Mouse (Mus musculus) kidney, adult 11 months (tissue): Measurements from ENCODE around the gene Mrpl45.
A peak's percentile ranks its signal among the peaks of the same experiment; 100 is the strongest.
"Not testable (repeated sequence)": the region's sequence is repeated elsewhere in the genome, so short reads cannot be mapped to it uniquely, and the experiment has no call there.

Experiments
- DNase-seq: peaks from one replicate; pipeline ENCODE4 v3.0.0; 2022

Gene Mrpl45

DNA sequence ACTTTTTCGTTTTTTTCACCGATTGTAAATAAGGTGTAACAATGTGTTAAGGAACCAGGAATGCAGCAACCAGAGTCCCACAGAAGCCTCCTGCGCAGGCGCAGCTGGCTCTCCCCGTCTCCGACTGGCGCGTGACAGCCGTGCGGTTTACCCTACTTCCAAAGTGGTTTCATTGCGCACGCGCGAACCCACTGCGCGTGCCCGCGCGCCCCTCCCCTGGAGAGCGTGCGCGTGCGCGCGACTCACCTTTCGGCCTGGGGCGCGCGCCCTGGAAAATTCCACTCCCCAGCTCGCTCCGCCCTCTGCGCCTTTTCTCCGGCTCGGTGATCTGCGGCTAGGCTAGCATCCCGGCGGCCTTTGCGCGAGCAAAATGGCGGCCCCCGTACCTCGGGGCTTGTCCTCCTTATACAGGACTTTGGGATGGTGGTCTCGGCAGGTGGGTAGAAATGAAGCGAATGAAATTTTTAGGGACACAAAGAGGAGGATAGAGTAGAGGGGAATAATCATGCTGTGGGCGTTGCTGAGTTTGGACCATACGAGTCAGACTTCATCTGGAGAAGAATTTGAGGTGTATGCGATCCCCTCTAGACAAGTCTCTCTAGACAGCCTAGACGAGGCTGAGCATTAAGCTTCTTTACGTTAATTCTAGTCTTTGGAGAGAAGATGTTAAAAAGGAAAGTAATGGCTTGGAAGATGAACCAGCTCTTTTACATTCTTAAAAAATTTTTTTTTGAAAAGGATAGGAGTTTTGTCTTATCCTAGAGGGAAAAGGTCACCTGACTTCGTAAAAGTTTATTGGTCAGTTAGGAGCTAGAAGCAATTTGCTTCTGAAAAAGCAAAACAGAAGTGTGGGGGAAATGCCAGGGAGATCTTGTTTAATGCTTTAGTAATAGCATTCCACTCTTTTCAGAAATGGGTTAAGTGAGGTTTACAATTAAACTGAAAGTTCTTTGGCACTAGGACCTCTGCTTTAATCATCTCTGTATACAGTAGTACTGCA is at the start of gene Mrpl45:
Mrpl45 (plus strand) TSS at position 213 of the 1,000 bp plus-strand sequence.
- peak; percentile 99 for DNase-seq

DNA sequence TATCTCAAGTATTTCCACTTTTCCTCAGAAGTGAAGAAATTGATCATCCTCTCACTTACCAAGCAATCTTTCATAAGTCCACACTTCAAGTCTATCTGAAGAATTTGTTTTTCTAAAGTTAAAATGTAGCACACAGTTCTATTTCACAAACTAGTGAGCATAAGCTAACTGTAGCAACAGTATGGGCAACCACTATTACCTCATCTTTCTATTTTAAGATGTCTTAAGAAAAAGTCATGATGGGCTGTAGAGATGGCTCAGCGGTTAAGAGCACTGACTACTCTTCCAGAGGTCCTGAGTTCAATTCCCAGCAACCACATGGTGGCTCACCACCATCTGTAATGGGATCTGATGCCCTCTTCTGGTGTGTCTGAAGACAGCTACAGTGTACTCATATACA is 49.0 kb upstream of the Mrpl45 start:
- not testable (repeated sequence) for DNase-seq

DNA sequence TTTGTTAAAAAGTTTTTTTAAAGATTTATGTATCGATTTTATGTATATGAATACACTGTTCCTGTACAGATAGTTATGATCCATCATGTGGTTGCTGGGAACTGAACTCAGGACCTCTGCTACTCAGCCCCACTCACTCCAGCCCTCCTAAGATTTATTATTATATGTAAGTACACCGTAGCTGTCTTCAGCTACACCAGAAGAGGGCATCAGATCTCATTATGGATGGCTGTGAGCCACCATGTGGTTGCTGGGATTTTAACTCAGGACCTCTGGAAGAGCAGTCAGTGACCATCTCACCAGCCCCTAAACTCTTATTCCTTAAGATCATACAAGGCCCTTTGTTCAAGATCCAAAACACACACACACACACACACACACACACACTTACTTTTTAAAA is 45.5 kb upstream of the Mrpl45 start:
- not testable (repeated sequence) for DNase-seq

DNA sequence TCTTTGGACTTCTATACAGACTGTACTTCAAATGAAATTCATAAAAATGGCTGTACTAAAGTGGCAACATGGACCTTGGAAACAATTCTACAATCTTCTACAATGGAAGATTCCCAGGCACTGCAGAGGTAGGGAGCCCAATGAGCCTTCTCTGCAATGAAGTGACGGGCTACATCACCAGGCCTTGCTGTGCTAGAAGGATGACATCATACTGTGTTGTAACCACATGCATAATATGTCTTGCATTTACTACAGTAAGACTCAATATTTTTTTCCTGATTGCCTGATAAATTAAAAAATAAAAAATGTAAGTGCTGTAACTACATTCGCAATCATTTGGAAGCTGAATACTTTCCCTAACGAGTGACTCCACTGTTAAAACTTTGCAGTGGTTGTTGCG is 42.7 kb upstream of the Mrpl45 start:
- no peak for DNase-seq

DNA sequence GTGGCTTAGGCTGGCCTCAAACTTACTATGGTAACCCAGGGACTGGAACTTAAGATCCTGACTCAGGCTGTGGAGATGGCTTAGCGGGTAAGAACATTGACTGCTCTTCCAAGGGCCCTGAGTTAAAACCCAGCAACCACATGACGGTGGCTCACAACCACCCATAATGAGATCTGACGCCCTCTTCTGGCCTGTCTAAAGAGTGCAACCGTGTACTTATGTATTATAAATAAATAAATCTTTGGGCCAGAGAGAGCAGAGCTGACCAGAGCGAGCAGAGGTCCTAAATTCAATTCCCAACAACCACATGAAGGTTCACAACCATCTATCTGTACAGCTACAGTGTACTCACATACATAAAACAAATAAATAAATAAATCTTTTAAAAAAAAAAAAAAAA is 41.9 kb upstream of the Mrpl45 start:
- no peak for DNase-seq

DNA sequence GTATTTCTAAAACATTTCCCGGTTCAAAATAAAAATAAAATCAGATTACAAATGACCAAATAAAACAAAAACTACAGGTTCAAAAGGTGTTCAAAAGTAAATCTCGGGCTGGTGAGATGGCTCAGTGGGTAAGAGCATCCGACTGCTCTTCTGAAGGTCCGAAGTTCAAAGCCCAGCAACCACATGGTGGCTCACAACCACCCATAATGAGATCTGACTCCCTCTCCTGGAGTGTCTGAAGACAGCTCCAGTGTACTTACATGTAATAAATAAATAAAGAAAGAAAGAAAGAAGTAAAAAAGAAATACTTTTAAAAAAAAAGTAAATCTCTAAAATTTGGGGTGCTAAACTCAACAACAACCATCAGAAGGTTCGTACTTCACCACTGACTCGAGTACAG is 40.6 kb upstream of the Mrpl45 start:
- not testable (repeated sequence) for DNase-seq

DNA sequence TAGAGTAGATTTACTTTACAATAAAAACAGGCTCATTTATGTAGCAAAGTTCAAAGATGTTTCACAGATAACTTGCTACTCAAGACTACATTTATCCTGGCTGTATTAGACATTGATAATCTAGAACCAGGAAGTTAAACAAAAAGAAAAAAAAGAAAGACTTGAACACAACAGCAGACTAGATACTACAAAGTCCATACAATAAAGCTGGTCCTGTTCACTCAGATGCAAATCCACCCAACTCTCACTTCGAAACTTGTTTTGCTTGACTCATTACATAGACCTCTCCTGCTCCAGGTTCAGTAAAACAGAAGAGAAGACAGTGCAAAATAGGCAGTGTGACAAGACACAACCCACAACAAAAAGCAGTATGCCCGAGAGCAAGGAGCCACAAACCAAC is 40.2 kb upstream of the Mrpl45 start:
- DNase-seq, result no peak

DNA sequence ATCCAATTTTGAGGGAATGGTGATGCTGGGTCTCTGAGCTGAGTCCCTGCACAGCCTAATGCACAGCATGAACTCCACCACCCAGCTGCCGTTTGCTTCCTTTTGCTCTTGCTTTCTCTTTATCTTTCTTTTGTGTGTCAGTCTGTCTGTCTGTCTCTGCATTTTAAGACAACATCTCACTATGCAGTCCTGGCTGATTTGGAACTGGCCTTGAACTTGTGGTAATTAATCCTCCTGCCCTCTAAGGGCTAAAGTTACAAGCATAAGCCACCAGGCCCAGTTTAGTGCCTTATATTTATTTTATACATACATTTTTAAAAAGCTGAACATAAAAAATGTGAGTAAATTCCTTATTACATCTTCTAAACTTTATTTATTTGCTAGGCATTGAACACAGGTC is 39.5 kb upstream of the Mrpl45 start:
- no peak for DNase-seq

DNA sequence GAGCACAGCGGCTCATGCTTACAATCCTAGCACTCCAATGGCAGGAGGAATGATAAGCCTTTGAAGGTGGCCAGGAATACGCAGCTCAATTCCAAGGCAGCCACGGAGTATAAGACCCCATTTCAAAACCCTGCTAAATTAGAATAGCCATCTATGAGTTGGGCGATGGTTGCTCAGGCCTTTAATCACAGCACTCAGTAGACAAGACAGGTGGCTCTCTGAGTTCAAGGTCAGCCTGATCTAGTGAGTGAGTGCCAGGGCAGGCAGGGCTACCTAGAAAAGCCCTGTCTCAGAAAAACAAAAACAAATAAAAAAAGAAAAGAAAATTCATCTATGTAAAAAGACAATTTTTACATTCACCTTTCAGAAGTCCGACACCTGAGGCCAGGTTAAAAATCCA is 38.4 kb upstream of the Mrpl45 start:
- DNase-seq, result no peak

DNA sequence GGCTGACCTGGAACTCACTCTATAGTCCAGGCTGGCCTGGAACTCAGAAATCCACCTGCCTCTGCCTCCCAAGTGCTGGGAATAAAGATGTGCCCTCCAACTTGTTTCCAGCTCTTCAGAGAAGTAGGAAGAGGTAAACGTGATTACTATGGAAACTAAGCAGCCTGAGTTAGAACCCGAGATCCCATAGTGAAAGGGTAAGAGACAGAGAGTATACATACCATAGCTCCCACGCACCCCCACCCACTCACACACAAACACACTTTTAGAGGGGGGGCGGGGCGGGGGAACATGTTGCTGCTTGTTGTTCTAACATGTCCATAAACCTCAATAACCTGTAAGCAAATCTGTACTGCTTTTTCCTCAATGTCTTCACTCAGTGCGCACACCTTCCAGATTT is 37.1 kb upstream of the Mrpl45 start:
- no peak for DNase-seq

DNA sequence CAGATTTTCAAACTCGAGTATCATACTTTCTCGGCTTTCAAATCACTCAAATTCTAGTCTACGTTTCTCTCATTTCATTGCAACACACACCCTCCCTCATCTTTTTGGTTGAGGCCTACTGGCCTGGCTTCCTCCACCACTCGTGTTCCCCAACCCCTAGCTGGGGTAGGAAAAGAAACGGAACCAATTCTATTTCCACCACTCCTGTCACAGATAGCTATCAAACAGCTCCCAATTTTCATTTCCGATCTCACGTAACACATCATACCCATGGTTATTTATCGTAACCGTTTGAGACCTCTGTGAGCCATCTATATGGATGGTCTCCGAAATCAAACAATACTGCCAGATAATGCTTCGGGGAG is 36.5 kb upstream of the Mrpl45 start:
- no peak for DNase-seq

DNA sequence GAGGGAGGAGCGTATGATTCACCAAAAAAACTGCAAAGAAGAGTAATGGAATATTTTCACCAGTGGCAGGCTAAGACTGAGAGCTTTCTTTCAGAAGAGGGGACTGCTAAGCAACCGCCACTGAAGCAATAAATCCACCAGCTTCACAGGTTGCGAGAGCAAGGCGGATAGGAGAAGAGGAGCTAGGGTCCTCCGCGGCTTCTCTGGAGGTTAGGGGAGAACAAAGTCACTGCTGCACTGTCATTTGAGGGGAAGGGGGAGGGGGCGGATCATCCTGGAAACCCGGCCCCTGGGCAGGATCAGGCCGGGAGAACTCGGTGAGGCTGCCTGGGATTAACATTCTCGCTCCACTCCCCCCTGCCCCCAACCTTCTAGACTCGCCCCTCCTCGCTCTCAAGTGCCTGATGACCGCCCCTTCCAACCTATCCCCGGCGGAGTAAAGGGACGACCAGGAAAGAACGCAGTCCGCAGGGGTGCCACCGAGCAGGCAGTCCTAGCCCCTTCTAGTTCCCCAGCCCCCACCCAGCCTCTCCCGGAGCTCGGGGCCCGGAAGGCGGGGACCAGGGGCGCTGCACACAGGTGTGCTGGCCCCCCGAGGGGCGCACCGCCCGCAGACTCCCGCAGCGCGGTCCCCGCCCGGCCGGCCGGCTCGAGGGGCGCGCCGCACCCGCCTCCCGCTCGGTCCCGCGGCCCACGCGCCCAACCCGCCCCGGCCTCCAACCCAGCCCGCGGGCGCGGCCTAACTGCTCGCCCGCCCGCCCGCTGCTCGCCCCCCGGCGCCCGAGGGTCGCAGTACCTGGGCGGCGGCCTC is 35.9 kb upstream of the Mrpl45 start:
- DNase-seq, result peak; percentile 43

DNA sequence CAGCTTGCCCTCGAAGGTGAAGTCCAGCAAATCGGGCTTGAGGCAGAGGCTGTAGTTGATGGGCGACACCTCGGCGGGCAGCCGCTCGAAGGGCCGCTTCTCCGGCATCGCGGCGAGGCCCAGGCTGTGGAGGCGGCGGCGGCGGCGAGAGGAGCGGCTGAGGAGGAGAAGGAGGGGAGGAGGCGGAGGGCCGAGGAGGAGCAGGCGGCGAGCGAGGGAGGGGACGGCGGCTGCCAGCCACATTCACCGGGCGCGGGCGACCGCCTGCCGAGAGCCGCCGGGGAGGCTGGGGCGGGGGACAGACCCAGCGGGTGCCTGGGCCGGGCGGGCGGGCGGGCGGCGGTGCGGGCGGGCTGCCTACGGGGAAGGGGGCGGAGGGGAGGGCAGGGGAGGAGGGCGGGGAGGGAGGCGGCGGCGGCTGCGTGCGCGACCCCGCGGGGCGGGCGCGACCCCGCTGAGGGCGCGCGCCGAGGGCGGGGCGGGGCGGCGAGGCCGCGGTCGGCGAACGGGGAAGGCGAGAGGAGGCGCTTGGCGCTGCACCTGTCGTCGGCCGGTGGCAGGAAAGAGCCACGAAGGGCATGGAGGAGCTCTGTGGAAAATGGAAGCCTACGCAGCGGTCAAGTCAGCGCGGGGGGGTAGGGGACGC is 35.2 kb upstream of the Mrpl45 start, which contains the start of gene Npepps:
Npepps (minus strand) TSS at position 423 of the 646 bp plus-strand sequence.
- DNase-seq, result peak; percentile 76

DNA sequence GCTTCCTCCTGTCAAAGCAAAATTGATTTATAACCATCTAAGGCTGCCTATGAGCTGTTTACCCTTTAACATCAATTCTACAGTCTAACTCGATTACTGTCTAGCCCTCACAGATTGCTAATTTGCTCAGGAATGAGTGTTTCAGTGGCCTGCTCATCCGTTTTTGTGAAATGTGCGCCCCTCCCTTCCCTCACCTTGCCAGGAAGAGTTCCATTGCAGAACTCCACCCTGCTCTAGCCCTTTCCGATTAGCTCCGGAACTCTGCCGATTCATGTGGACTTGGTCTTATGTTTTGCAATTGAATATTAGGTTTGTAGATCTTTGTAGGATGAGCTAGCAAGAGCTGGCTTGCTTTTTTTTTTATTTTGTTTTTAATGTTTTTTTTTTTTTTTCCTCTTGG is 33.3 kb upstream of the Mrpl45 start:
- no peak for DNase-seq

DNA sequence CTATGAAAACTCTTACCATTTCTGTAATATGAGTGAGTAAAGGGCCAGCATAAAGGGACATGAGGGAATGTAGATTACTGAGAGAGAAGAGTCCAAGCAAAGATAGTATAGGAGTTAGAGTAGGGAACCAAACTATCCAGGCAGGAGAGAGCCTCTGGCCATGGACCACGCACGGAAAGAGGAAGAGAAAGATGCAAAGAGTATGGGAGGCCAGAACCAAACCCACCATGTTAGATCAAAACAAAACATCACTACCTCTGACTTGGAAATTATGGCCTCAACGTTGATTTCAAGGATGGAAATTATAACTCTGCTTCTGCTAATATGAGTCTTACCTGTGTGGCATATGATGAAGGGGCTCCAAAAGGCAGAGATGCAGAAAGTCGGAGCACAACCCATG is 30.7 kb upstream of the Mrpl45 start:
- DNase-seq, result no peak

DNA sequence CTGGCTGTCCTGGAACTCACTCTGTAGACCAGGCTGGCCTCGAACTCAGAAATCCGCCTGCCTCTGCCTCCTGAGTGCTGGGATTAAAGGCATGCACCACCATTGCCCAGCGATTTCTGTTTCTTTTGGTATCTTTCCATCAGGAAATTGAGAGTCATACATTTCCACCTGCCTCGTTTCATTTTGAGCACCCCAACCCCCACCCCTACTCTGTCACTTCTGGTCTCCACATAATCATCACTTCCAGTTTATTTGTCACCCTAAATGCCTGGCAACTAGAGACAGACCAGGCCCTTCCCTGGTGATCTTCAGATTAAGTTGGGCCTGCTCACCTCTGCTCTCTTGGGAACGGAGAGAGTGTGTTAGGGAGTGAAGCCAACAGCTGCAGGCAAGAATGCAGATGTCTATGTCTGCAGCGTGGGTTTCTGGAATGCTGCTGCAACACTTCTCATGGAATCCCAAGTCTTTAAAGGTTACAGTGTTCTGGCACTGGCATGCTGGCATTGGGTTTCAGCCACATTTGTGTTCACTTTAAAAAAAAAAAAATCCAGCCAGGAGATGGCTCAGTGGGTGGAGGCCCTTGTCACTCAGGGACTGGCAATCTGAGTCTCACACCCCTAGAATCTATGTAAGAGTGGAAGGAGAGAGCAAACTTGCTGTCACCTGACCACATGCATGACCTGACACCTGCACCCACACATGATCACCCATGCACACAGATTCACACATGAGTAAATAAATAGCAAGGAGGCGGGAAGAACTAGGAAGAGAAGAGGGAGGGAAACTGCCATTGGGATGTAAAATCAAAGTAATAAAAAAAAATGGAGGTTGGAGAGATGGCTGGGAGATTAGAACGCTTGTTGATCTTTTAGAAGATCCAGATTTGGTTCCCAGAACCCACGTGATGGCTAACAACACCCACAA is 29.4 kb upstream of the Mrpl45 start:
- no peak for DNase-seq

DNA sequence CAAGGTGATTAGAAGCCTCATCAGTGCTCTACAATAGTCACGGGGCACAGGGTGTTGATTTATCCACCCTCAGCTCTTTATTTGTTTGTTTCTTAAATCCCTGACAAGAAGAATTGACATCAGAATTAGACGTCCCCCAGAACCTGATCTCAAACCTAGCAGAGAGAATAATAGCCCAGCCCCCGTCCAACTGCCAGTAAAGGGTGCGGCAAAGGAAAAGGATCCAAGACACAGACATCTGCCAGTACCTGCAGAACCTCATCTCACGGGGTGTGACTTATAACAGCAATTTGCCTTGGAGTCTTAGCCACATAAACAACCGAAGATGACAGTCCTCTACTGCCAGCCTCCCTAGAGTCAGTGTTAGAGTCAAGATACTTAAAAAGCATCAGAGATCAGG is 28.5 kb upstream of the Mrpl45 start:
- DNase-seq, result no peak

DNA sequence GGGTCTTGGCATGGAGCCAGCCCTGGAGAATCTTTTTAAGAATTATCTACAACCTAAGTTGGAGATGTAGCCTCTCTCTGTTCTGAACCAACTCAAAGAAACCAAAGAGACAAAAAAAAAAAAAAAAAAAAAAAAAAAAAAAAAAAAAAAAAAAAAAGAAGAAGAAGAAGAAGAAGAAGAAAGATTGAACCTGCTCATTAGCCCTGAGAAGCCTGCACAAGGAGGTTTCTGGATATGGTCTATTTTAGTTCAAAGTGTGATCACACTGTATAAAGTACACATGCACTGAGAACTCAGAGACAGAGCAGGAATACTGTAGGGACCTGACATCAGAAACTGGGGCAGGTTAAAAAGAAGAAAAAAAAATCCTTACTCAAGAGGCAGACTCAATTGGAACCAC is 27.9 kb upstream of the Mrpl45 start:
- no peak for DNase-seq

DNA sequence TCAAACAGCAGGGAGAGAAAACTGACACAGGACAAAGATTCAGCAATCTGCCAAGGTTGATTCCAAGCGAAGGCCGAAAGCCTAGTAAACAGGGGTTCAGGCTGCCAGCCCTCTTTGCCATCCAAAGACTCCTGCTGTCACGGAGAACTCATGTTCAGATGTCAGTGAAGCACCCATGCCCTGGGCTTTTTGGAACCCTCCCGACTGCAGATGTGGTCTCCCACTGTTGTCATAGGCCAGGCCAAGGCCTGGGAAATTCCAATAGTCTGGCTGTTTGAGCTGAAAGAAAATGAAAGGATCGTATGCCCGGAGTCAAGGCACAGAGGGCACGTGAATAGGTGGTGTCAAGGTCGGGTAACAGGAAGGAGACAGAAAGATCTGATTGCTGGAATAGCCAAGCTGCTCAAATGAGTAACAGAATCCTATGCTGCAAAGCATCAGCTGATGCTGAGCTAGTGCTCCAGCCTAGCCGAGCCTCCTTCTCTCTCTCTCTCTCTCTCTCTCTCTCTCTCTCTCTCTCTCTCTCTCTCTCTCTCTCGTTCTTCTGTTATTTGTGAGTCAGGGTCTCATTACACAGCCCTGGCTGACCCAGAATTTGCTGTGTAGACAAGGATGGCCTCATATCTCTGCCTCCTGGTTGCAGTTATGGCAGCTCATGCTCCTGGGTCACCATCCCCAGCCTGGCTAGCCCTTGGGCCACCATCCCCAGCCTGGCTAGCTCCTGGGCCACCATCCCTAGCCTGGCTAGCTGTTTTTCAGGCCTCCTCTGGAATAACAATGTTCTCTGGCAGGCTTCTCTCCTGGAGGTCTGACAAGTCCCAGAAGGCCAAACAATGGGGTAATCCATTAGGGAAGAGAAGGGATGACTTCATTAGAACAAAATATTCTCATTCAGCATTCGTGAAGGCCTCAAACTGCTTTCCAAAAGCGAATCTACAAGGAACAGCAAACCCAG is 26.0 kb upstream of the Mrpl45 start:
- no peak for DNase-seq

DNA sequence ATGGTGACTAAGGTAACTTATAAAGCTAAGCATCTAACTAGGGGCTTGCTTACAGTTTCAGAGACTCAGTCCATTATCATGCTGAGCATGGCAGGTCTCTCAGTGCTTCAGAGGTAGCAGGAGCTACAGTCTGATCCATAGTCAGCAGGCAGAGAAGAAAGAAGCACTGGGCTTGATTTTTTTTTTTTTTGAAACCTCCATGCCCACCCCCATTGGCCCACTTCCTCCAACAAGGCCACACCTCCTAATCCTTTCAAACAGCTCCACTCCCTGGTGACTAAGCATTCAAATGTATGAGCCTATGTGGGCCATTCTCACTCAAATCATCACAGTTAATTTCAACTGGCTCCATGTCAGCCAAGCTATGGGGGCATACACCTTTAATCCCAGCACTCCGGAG is 22.8 kb upstream of the Mrpl45 start:
- DNase-seq, result no peak

DNA sequence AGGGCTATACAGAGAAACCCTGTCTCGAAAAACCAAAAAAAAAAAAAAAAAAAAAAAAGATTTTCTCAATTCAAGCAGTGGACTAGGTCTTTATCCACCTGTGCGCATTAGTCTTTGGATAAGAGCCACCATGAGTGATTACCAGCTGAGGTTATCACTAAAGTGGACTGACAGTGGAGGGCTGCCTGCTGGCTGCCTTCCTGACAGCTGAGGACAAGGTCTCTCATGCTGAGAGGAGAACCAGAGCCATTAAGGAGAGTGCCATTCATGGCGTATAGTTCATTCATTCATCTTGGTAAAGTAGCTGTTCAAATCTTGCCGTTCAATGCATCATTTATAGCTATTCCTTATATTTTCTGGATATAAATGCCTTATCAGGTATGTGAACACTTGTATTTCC is 19.0 kb upstream of the Mrpl45 start:
- no peak for DNase-seq
